Mouse (Mus musculus): ENCODE measurements around the gene Kcnq1.

Gene Kcnq1

GRCm38 (mm10) chr7:143286532-143287290, 180.5 kb downstream of the Kcnq1 start:
- DNase-seq: no peak

GRCm38 (mm10) chr7:143288135-143288534, 182.0 kb downstream of the Kcnq1 start:
- no peak for DNase-seq

GRCm38 (mm10) chr7:143289082-143289849, 183.1 kb downstream of the Kcnq1 start:
- no peak for DNase-seq

GRCm38 (mm10) chr7:143294690-143295355, 188.7 kb downstream of the Kcnq1 start:
- no peak for DNase-seq

- DNase-seq: peak; percentile 13
Measured at GRCm38 (mm10) chr7:143295356-143296000, 189.3 kb downstream of the Kcnq1 start.

- DNase-seq: no peak
Measured at GRCm38 (mm10) chr7:143296001-143296379, 189.8 kb downstream of the Kcnq1 start.

GRCm38 (mm10) chr7:143296384-143296801, 190.2 kb downstream of the Kcnq1 start:
- peak; percentile 99 for DNase-seq

GRCm38 (mm10) chr7:143300037-143300436, 193.9 kb downstream of the Kcnq1 start:
- no peak for DNase-seq

GRCm38 (mm10) chr7:143300681-143301080, 194.5 kb downstream of the Kcnq1 start:
- DNase-seq: no peak

- DNase-seq: no peak
Measured at GRCm38 (mm10) chr7:143302156-143302555, 196.0 kb downstream of the Kcnq1 start.

GRCm38 (mm10) chr7:143302593-143303238, 196.6 kb downstream of the Kcnq1 start:
- DNase-seq: no peak

- DNase-seq: no peak
Measured at GRCm38 (mm10) chr7:143303557-143303956, 197.4 kb downstream of the Kcnq1 start.

GRCm38 (mm10) chr7:143305808-143306207, 199.6 kb downstream of the Kcnq1 start:
- DNase-seq: no peak

- DNase-seq: no peak
Measured at GRCm38 (mm10) chr7:143308001-143308400, 201.8 kb downstream of the Kcnq1 start.

- no peak for DNase-seq
Measured at GRCm38 (mm10) chr7:143310311-143310710, 204.1 kb downstream of the Kcnq1 start.

- no peak for DNase-seq
Measured at GRCm38 (mm10) chr7:143310847-143311246, 204.7 kb downstream of the Kcnq1 start.

- DNase-seq: no peak
Measured at GRCm38 (mm10) chr7:143311471-143311870, 205.3 kb downstream of the Kcnq1 start.

- no peak for DNase-seq
Measured at GRCm38 (mm10) chr7:143313572-143314319, 207.6 kb downstream of the Kcnq1 start.

- no peak for DNase-seq
Measured at GRCm38 (mm10) chr7:143318512-143318911, 212.3 kb downstream of the Kcnq1 start.

- no peak for DNase-seq
Measured at GRCm38 (mm10) chr7:143320367-143320766, 214.2 kb downstream of the Kcnq1 start.

- DNase-seq: peak; percentile 42
Measured at GRCm38 (mm10) chr7:143325051-143325450, 218.9 kb downstream of the Kcnq1 start.

All from layer of hippocampus, adult 9-11 months (tissue).